Mouse (Mus musculus) embryonic fibroblast, embryonic 13.5 days (primary cell): ENCODE measurements around the gene Taf15.

Experiments used
- CTCF ChIP-seq: IDR thresholded peaks from 2 replicates; pipeline ENCODE4 v1.5.1; 2011; ENCODE audit warnings: mild to moderate bottlenecking, control low read depth, low read length, moderate library complexity, borderline replicate concordance; ENCODE audit not compliant: insufficient read depth
- POLR2A ChIP-seq: IDR thresholded peaks from 2 replicates; pipeline ENCODE4 v1.6.1; 2011; ENCODE audit warnings: low read depth, mild to moderate bottlenecking, control low read depth, low read length, moderate library complexity

- TF ChIP-seq POLR2A (peak; percentile 28; the same call in 1 of the 2 replicates), CTCF (peak; percentile 99)
These were observed 32.5 kb upstream of the Taf15 start for GRCm38 (mm10) chr11:83440081-83441064.
